Mouse (Mus musculus): ENCODE data around the gene Eef1a1. TPM values are rescaled to one million over a fixed set of nuclear protein-coding genes. Genes with fewer than 3 reads are reported as not detected.

The Eef1a1 gene
- polyA plus RNA-seq, 1 experiment from 2014 or later, result 4,551 TPM

- WGBS, result 71% methylated on average over 2 of the region's 2 CpGs
- no peak overlapping the region for H3K27ac ChIP-seq (ENCODE audit: low read depth, low read length)
- ATAC-seq (replicated peaks; ENCODE audit: low FRiP score) (no peak), DNase-seq (ENCODE audit: low spot score) (no peak)
- no peak overlapping the region for H3K9ac ChIP-seq (ENCODE audit: low read depth, low read length)
- no peak overlapping the region for H3K4me3 ChIP-seq (ENCODE audit: low read depth, low read length)
- no peaks in the 10 kb centered on the region for H3K27me3 ChIP-seq (replicated peaks; ENCODE audit: control insufficient read depth, insufficient read depth, low read length)
- H3K36me3 ChIP-seq (ENCODE audit: control insufficient read depth, insufficient read depth, low read length), result no peaks in the 10 kb centered on the region
- peaks cover 5% of the 10 kb centered on the region for H3K4me1 ChIP-seq (replicated peaks; ENCODE audit: control insufficient read depth, insufficient read depth, low read length)
- no peak overlapping the region for H3K4me2 ChIP-seq
- H3K9me3 ChIP-seq (ENCODE audit: control insufficient read depth, low read length), result no peaks in the 10 kb centered on the region
Measured at GRCm38 (mm10) chr9:78429551-78429950, 59.4 kb downstream of the Eef1a1 start.

DNA sequence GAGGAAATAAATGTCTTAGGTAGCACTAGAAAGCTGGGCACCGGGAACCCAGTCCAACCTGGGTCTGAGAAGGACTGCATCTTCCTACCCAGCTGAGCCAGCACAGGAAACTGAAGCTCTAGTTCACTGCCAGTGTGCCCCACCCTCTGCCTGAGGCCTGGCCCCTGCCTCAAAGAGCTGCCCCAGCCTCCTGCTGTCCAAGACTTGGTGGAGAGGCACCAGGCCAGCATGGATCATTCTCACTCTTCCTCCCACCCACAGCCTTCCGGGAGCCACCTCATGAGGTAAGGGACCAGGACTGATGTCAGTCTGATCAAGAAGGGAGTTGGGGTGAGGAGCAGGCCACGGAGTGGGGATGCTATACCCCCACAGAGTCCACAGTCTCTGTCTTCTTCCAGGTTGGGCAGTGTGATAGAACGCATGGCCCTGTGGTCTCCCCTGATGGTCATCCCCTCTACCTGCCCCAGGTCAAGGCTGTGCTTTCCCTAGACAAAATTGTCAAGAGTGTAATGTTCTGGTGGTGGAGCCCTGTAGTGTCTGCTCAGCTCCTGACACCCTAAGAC, 60.0 kb downstream of the Eef1a1 start:
- Histone ChIP-seq H3K9me3 (ENCODE audit: control insufficient read depth, low read length) (no peaks in the 10 kb centered on the region), H3K27ac (ENCODE audit: low read depth, low read length) (no peak overlapping the region), H3K9ac (ENCODE audit: low read depth, low read length) (no peak overlapping the region)

More for the DNA sequence above, 60.0 kb downstream of the Eef1a1 start:
- Histone ChIP-seq H3K27me3 (replicated peaks; ENCODE audit: control insufficient read depth, insufficient read depth, low read length) (no peaks in the 10 kb centered on the region), H3K36me3 (ENCODE audit: control insufficient read depth, insufficient read depth, low read length) (no peaks in the 10 kb centered on the region), H3K4me2 (no peak overlapping the region), H3K4me1 (replicated peaks; ENCODE audit: control insufficient read depth, insufficient read depth, low read length) (peaks cover 5% of the 10 kb centered on the region), H3K4me3 (ENCODE audit: low read depth, low read length) (no peak overlapping the region)
- DNase-seq (ENCODE audit: low spot score) (no peak), ATAC-seq (replicated peaks; ENCODE audit: low FRiP score) (no peak)
- WGBS, result 81% methylated on average over 4 of the region's 4 CpGs

Small RNA genes within 50 kb of the gene (microRNA-seq; reads per million reads assigned to microRNA genes)
- gene Gm26377 (ENCODE audit: borderline number of aligned reads), result not detected

Other genes starting within 250 kb of the Eef1a1 start
- gene Gm3776, start 232.0 kb downstream of the Eef1a1 start, polyA plus RNA-seq (2014; fragmentation: Nextera tagmentation; extraction: Ambion mirVana), result not detected in 2 replicates
- gene Gm10639, start 199.2 kb downstream of the Eef1a1 start, polyA plus RNA-seq (2014; fragmentation: Nextera tagmentation; extraction: Ambion mirVana), result not detected in 2 replicates
- not detected in 2 replicates for gene Omt2a, start 174.4 kb downstream of the Eef1a1 start, polyA plus RNA-seq (2014; fragmentation: Nextera tagmentation; extraction: Ambion mirVana)
- gene Omt2b, start 161.6 kb downstream of the Eef1a1 start, polyA plus RNA-seq (2014; fragmentation: Nextera tagmentation; extraction: Ambion mirVana), result not detected in 2 replicates
- gene Gsta2, start 133.4 kb downstream of the Eef1a1 start, polyA plus RNA-seq (2014; fragmentation: Nextera tagmentation; extraction: Ambion mirVana), result not detected in 2 replicates
- 0.64 TPM in 1 of 2 replicates, not detected in the other for gene Dppa5a, start 121.0 kb downstream of the Eef1a1 start, polyA plus RNA-seq (2014; fragmentation: Nextera tagmentation; extraction: Ambion mirVana)
- gene Ooep, start 110.4 kb downstream of the Eef1a1 start, polyA plus RNA-seq (2014; fragmentation: Nextera tagmentation; extraction: Ambion mirVana), result 0.12 and 0.16 TPM in 2 replicates
- gene Ddx43, start 93.4 kb downstream of the Eef1a1 start, polyA plus RNA-seq (2014; fragmentation: Nextera tagmentation; extraction: Ambion mirVana), result 0.19 and 0.21 TPM in 2 replicates
- gene Cgas, start 45.9 kb downstream of the Eef1a1 start, polyA plus RNA-seq (2014; fragmentation: Nextera tagmentation; extraction: Ambion mirVana), result 0.85 and 1.3 TPM in 2 replicates
- gene Mto1, start 40.9 kb downstream of the Eef1a1 start, polyA plus RNA-seq (2014; fragmentation: Nextera tagmentation; extraction: Ambion mirVana), result 43.0 and 44.4 TPM in 2 replicates
- 0.96 and 1.2 TPM in 2 replicates for gene Gm17324, start 40.4 kb downstream of the Eef1a1 start, polyA plus RNA-seq (2014; fragmentation: Nextera tagmentation; extraction: Ambion mirVana)
- 7.9 and 8.5 TPM in 2 replicates for gene Slc17a5, start 98.9 kb upstream of the Eef1a1 start, polyA plus RNA-seq (2014; fragmentation: Nextera tagmentation; extraction: Ambion mirVana)
- 0.82 and 1.2 TPM in 2 replicates for gene Cd109, start 126.4 kb upstream of the Eef1a1 start, polyA plus RNA-seq (2014; fragmentation: Nextera tagmentation; extraction: Ambion mirVana)